In genomic region chr12:83864501-83864900, GRCm38 (mm10) we compare ENCODE assay signal across 22 mouse cellular contexts. TPM values are rescaled to one million over a fixed set of nuclear protein-coding genes. Genes with fewer than 3 reads are reported as not detected.
DNase-seq lines count a peak whose midpoint lies in the region; ATAC-seq and TF ChIP-seq lines count a peak whose summit lies in the region.
"Had no signal": no experiment of that assay in that cellular context is flagged by ENCODE, and none has a peak within 500 bp of the region (broad histone marks: within the 10 kb centered on the region; RNA-seq: fewer than 3 reads in every experiment).

No protein-coding gene starts in this region.

- no peak overlapping the region for H3K27ac ChIP-seq in lung, postnatal 0 days (ENCODE audit: low read length)
- H3K27ac ChIP-seq in forebrain, embryonic 13.5 days = no peak overlapping the region
- H3K27ac ChIP-seq in forebrain, embryonic 10.5 days = no peak overlapping the region
- H3K27ac ChIP-seq: embryonic facial prominence, embryonic 10.5 days; forebrain, embryonic 12.5 days; limb, embryonic 12.5 days; liver, embryonic 13.5 days; lung, embryonic 15.5 days; midbrain, embryonic 15.5 days; stomach, embryonic 15.5 days had no signal

- H3K4me2 ChIP-seq in lung, postnatal 0 days (replicated peaks; ENCODE audit: low read depth, low read length) = no peak overlapping the region
- no peak overlapping the region for H3K4me2 ChIP-seq in forebrain, embryonic 13.5 days
- H3K4me2 ChIP-seq: forebrain, embryonic 12.5 days; limb, embryonic 12.5 days; liver, embryonic 13.5 days; lung, embryonic 15.5 days; midbrain, embryonic 15.5 days; stomach, embryonic 15.5 days had no signal

- 95% methylated on average over 1 of the region's 1 CpGs for WGBS in lung, postnatal 0 days
- 97% methylated on average over 1 of the region's 1 CpGs for WGBS in forebrain, embryonic 13.5 days
- 95% methylated on average over 1 of the region's 1 CpGs for WGBS in forebrain, embryonic 10.5 days

- peak; percentile 27; the same call in 1 of the 2 replicates for TF ChIP-seq CTCF in lung, postnatal 0 days (IDR thresholded peaks at IDR 0.05)

- H3K36me3 ChIP-seq in lung, postnatal 0 days (ENCODE audit: insufficient read depth, low read length) = no peaks in the 10 kb centered on the region
- peaks cover 4% of the 10 kb centered on the region; the same call in 1 of the 2 replicates for H3K36me3 ChIP-seq in forebrain, embryonic 13.5 days (ENCODE audit: poor library complexity, severe bottlenecking)
- peaks cover 20% of the 10 kb centered on the region for H3K36me3 ChIP-seq in forebrain, embryonic 10.5 days (replicated peaks)
- H3K36me3 ChIP-seq: liver, embryonic 13.5 days; lung, embryonic 15.5 days; midbrain, embryonic 15.5 days; stomach, embryonic 15.5 days had no signal

- H3K9me3 ChIP-seq in lung, postnatal 0 days (ENCODE audit: low read length) = no peaks in the 10 kb centered on the region
- no peaks in the 10 kb centered on the region; the same call in 1 of the 2 replicates for H3K9me3 ChIP-seq in forebrain, embryonic 13.5 days (replicated peaks)
- H3K9me3 ChIP-seq in forebrain, embryonic 10.5 days = no peaks in the 10 kb centered on the region; the same call in 1 of the 2 replicates
- H3K9me3 ChIP-seq: embryonic facial prominence, embryonic 10.5 days; forebrain, embryonic 12.5 days; limb, embryonic 12.5 days; liver, embryonic 13.5 days; lung, embryonic 15.5 days; midbrain, embryonic 15.5 days; stomach, embryonic 15.5 days had no signal

- intact Hi-C loops in left cerebral cortex, postnatal 25 days (cut with DNase I) = no loop called here

- no peaks in the 10 kb centered on the region for H3K27me3 ChIP-seq in lung, postnatal 0 days (replicated peaks; ENCODE audit: insufficient read depth, low read length)
- H3K27me3 ChIP-seq in forebrain, embryonic 13.5 days = no peaks in the 10 kb centered on the region
- no peaks in the 10 kb centered on the region for H3K27me3 ChIP-seq in forebrain, embryonic 10.5 days (ENCODE audit: poor library complexity, severe bottlenecking)
- H3K27me3 ChIP-seq: forebrain, embryonic 12.5 days; limb, embryonic 12.5 days; liver, embryonic 13.5 days; lung, embryonic 15.5 days; midbrain, embryonic 15.5 days; stomach, embryonic 15.5 days had no signal

- TF ChIP-seq EP300 in lung, postnatal 0 days (IDR thresholded peaks at IDR 0.05) = no peak

- ATAC-seq in lung, postnatal 0 days = no peak
- no peak for ATAC-seq in forebrain, embryonic 13.5 days
- ATAC-seq: midbrain, embryonic 15.5 days had no signal

- DNase-seq in lung, postnatal 0 days (ENCODE audit: low spot score) = no peak
- no peak for DNase-seq in lung, postnatal 25 days (ENCODE audit: low spot score)
- peak; percentile 18 for DNase-seq in ES-CJ7 (ENCODE audit: low read depth, low spot score)
- DNase-seq in induced T-regulatory cell, adult 2 months (ENCODE audit: low read depth) = peak; percentile 38
- DNase-seq in left cerebral cortex, postnatal 25 days (ENCODE audit: low spot score in 2 of 2) = no peak
- no peak for DNase-seq in forebrain, embryonic 10.5 days (ENCODE audit: extremely low spot score, low spot score)
- DNase-seq: adrenal gland, postnatal 25 days; cerebellum, adult 11 months; cerebellum, postnatal 25 days; gastrocnemius, postnatal 25 days; kidney, adult 8-10 months; kidney, postnatal 36 days; liver, embryonic 13.5 days; right cerebral cortex, postnatal 25 days had no signal

- H3K4me1 ChIP-seq in lung, postnatal 0 days (ENCODE audit: insufficient read depth, low read depth, low read length) = no peaks in the 10 kb centered on the region
- H3K4me1 ChIP-seq in forebrain, embryonic 13.5 days = no peaks in the 10 kb centered on the region
- H3K4me1 ChIP-seq in forebrain, embryonic 10.5 days = 0 out of 2 replicates have a peak, but pooled peaks cover 4% of the 10 kb centered on the region
- H3K4me1 ChIP-seq: forebrain, embryonic 12.5 days; limb, embryonic 12.5 days; lung, embryonic 15.5 days; midbrain, embryonic 15.5 days; stomach, embryonic 15.5 days had no signal

- H3K4me3 ChIP-seq in lung, postnatal 0 days (ENCODE audit: low read depth, low read length) = no peak overlapping the region
- no peak overlapping the region for H3K4me3 ChIP-seq in forebrain, embryonic 13.5 days
- H3K4me3 ChIP-seq in forebrain, embryonic 10.5 days = no peak overlapping the region
- H3K4me3 ChIP-seq: embryonic facial prominence, embryonic 10.5 days; forebrain, embryonic 12.5 days; limb, embryonic 12.5 days; liver, embryonic 13.5 days; lung, embryonic 15.5 days; midbrain, embryonic 15.5 days; myocyte; stomach, embryonic 15.5 days had no signal

- H3K9ac ChIP-seq in lung, postnatal 0 days (replicated peaks; ENCODE audit: low read depth) = no peak overlapping the region
- H3K9ac ChIP-seq in forebrain, embryonic 13.5 days = no peak overlapping the region
- H3K9ac ChIP-seq: forebrain, embryonic 12.5 days; limb, embryonic 12.5 days; liver, embryonic 13.5 days; lung, embryonic 15.5 days; midbrain, embryonic 15.5 days; stomach, embryonic 15.5 days had no signal

RNA-seq across cellular contexts. Expression of gene Numb, which starts 57.2 kb away (rescaled TPM):
- 52.6 and 57.8 TPM in 2 replicates for polyA plus RNA-seq in lung, postnatal 0 days (2015; fragmentation: Nextera tagmentation; extraction: Ambion mirVana)
- 23.2 and 26.2 TPM in 2 replicates for polyA plus RNA-seq in forebrain, embryonic 13.5 days (2015; fragmentation: Nextera tagmentation; extraction: Ambion mirVana)
- 10 to 100 TPM; 68.3 to 74.5 TPM for total RNA-seq in left cerebral cortex, postnatal 25 days (2021)
- polyA plus RNA-seq in forebrain, embryonic 10.5 days (2016; fragmentation: Nextera tagmentation; extraction: Ambion mirVana) = 35.5 and 37.1 TPM in 2 replicates

Comparison
In these comparisons a context has a peak if more than half of its experiments do, and no peak if none do; other contexts are left out.
1. DNase-seq: peak in ES-CJ7 (single experiment) and induced T-regulatory cell, adult 2 months (single experiment); none in lung, postnatal 0 days (single experiment), lung, postnatal 25 days (single experiment), left cerebral cortex, postnatal 25 days (0 of 2) and forebrain, embryonic 10.5 days (single experiment).